Mouse (Mus musculus): ENCODE measurements around the gene Krtcap2.

GRCm38 (mm10) chr3:89250435-89251040 is 4.8 kb downstream of the Krtcap2 start:
- no peak for TF ChIP-seq POLR2A (IDR thresholded peaks at IDR 0.05; ENCODE audit: insufficient read depth, low read depth, low read length)
- no peak for TF ChIP-seq CTCF (IDR thresholded peaks at IDR 0.05; ENCODE audit: insufficient read depth, low read depth, low read length)
